Mouse (Mus musculus): ENCODE measurements around the gene Ehd1. TPM values are rescaled to one million over a fixed set of nuclear protein-coding genes. Genes with fewer than 3 reads are reported as not detected.

Gene Ehd1
- polyA plus RNA-seq, 1 experiment, result 81.0 TPM

DNA sequence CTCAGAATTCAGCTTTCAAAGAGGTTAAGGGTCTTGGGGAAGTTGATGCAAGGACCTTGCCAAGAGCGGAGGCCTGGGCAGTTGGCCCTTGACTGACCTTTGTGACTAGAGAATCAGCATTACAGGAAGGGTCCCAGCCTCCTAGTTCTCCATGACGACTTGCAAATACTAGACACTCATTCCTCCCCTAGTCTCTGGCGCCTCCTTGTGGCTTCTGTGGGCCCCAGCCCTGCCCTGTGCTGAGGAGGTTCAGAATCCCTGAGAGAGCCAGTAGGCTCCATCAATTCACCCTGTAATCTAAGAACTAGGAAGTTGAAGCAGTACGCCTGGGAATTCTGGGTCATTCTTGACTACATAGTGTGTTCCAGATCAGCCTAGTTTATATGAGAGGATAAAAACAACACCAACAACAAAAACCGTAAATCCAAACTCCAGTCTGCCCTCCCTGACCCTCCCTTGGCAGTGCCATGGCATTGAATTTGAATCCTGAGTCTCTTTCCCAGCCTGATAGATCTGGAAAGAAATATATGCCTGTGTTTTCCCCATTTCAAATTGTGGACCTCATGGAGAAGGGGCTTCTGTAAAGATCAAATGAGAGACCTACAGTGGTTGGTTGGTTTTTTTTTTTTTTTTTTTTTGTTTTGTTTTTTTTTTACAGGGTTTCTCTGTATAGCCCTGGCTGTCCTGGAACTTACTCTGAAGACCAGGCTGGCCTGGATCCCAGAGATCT is 28.4 kb downstream of the Ehd1 start:
- H3K27ac ChIP-seq (ENCODE audit: insufficient read depth, low read length), result no peak overlapping the region
- H3K9me3 ChIP-seq (replicated peaks; ENCODE audit: control insufficient read depth, insufficient read depth, low read length, poor library complexity, severe bottlenecking), result no peaks in the 10 kb centered on the region
- TF ChIP-seq CTCF (IDR thresholded peaks at IDR 0.05; ENCODE audit: low read depth, low read length) (peak; percentile 96), POLR2A (IDR thresholded peaks at IDR 0.05; ENCODE audit: insufficient read depth, low read length) (no peak), EP300 (IDR thresholded peaks at IDR 0.05; ENCODE audit: insufficient read depth, low read depth, low read length) (no peak)
- no peak overlapping the region for H3K4me3 ChIP-seq (ENCODE audit: low read depth, low read length)
- H3K9ac ChIP-seq (ENCODE audit: low read depth, poor library complexity, severe bottlenecking), result peak overlapping the region; percentile 16; the same call in 1 of the 2 replicates
- H3K27me3 ChIP-seq (ENCODE audit: control insufficient read depth, insufficient read depth, low read length, poor library complexity, severe bottlenecking), result no peaks in the 10 kb centered on the region
- peaks cover 8% of the 10 kb centered on the region for H3K36me3 ChIP-seq (ENCODE audit: control insufficient read depth, insufficient read depth, low read length, poor library complexity, severe bottlenecking)
- peaks cover 5% of the 10 kb centered on the region for H3K4me1 ChIP-seq (ENCODE audit: control insufficient read depth, insufficient read depth, low read length)

DNA sequence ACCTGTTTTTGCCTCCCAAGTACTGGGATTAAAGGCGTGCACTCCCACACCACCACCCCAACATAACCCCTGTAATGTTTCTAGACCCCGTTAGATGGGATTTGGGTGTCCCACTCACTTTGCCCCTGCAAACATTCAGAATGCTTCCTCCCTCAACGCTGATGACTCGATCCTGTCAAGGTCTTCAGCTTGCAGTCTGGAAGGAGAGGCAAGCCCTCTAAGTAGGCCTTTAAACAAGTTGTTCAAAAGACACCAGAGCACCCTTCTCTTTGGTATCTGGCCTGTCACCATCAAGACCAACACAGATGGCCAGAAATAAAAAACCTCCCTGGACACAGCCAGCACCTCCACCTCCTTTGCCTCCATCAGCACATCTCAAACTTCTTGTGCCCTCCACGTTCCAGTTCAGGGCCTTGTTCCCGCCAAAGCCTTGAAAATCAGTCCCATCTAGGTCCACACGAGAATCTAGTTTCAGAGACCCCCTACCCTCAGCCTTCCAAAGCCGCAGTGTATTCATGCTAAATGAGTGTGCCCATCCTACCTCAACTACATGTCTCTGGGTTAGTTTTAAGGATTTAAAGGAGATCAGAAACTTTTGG is 29.1 kb downstream of the Ehd1 start:
- peak overlapping the region; percentile 76 for H3K9ac ChIP-seq (ENCODE audit: low read depth, poor library complexity, severe bottlenecking)
- H3K27ac ChIP-seq (ENCODE audit: insufficient read depth, low read length), result no peak overlapping the region
- H3K36me3 ChIP-seq (ENCODE audit: control insufficient read depth, insufficient read depth, low read length, poor library complexity, severe bottlenecking), result peaks cover 15% of the 10 kb centered on the region
- no peak for TF ChIP-seq POLR2A (IDR thresholded peaks at IDR 0.05; ENCODE audit: insufficient read depth, low read length)
- TF ChIP-seq CTCF (IDR thresholded peaks at IDR 0.05; ENCODE audit: low read depth, low read length), result no peak
- TF ChIP-seq EP300 (IDR thresholded peaks at IDR 0.05; ENCODE audit: insufficient read depth, low read depth, low read length), result no peak
- peaks cover 2% of the 10 kb centered on the region for H3K4me1 ChIP-seq (ENCODE audit: control insufficient read depth, insufficient read depth, low read length)
- H3K4me3 ChIP-seq (ENCODE audit: low read depth, low read length), result peak overlapping the region; percentile 78
- no peaks in the 10 kb centered on the region for H3K27me3 ChIP-seq (ENCODE audit: control insufficient read depth, insufficient read depth, low read length, poor library complexity, severe bottlenecking)
- H3K9me3 ChIP-seq (replicated peaks; ENCODE audit: control insufficient read depth, insufficient read depth, low read length, poor library complexity, severe bottlenecking), result no peaks in the 10 kb centered on the region

DNA sequence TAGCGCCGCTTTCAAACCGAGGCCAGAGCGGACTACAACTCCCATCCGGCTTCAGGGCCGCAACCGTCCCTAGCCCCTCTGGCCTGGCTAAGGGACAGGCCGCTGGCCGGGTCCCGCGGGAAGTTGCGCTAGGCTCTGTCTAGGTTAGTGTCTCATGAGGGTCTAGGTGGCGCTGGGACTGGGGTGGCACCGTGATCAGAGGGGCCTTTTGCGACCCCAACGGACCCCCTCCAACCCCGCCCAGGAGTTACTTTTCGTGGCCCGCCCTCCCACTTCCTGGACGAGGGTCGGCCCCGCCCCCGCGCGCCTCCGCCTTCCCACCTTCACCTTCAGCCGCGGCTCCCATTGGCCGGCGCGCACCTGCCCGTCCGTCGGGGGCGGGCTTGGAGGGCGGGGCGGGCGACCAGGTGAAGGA is 29.6 kb downstream of the Ehd1 start, which contains the start of gene Cdc42bpg:
Gene Cdc42bpg (plus strand): TSS at position 320 of the 415 bp plus-strand sequence.
- Histone ChIP-seq H3K36me3 (ENCODE audit: control insufficient read depth, insufficient read depth, low read length, poor library complexity, severe bottlenecking) (peaks cover 20% of the 10 kb centered on the region), H3K9me3 (replicated peaks; ENCODE audit: control insufficient read depth, insufficient read depth, low read length, poor library complexity, severe bottlenecking) (no peaks in the 10 kb centered on the region), H3K27ac (ENCODE audit: insufficient read depth, low read length) (peak within 1 kb of the TSS; percentile 73), H3K27me3 (ENCODE audit: control insufficient read depth, insufficient read depth, low read length, poor library complexity, severe bottlenecking) (no peaks in the 10 kb centered on the region), H3K4me1 (ENCODE audit: control insufficient read depth, insufficient read depth, low read length) (no peaks in the 10 kb centered on the region), H3K4me3 (ENCODE audit: low read depth, low read length) (peak within 1 kb of the TSS; percentile 91), H3K9ac (ENCODE audit: low read depth, poor library complexity, severe bottlenecking) (peak within 1 kb of the TSS; percentile 76)
- TF ChIP-seq EP300 (IDR thresholded peaks at IDR 0.05; ENCODE audit: insufficient read depth, low read depth, low read length), result no peak
- no peak for TF ChIP-seq CTCF (IDR thresholded peaks at IDR 0.05; ENCODE audit: low read depth, low read length)
- no peak for TF ChIP-seq POLR2A (IDR thresholded peaks at IDR 0.05; ENCODE audit: insufficient read depth, low read length)

DNA sequence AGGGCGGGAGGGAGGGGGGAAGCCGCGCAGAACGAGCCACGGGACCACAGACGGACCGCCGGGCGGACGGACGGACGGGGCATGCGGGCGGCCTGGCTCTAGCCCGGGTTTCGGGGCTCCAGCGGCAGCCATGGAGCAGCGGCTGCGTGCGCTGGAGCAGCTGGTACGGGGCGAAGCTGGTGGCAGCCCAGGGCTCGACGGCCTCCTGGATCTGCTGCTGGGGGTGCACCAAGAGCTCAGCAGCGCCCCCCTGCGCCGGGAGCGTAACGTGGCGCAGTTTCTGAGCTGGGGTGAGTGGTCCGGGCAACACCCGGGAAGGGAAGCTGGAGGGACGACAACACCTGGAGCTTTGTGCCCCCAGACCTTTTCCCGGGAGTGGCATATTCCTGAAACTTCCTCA is 30.1 kb downstream of the Ehd1 start:
- Histone ChIP-seq H3K27ac (ENCODE audit: insufficient read depth, low read length) (peak overlapping the region; percentile 73), H3K9me3 (replicated peaks; ENCODE audit: control insufficient read depth, insufficient read depth, low read length, poor library complexity, severe bottlenecking) (no peaks in the 10 kb centered on the region), H3K9ac (ENCODE audit: low read depth, poor library complexity, severe bottlenecking) (peak overlapping the region; percentile 76), H3K36me3 (ENCODE audit: control insufficient read depth, insufficient read depth, low read length, poor library complexity, severe bottlenecking) (peaks cover 24% of the 10 kb centered on the region), H3K4me1 (ENCODE audit: control insufficient read depth, insufficient read depth, low read length) (no peaks in the 10 kb centered on the region), H3K27me3 (ENCODE audit: control insufficient read depth, insufficient read depth, low read length, poor library complexity, severe bottlenecking) (no peaks in the 10 kb centered on the region), H3K4me3 (ENCODE audit: low read depth, low read length) (peak overlapping the region; percentile 91)
- TF ChIP-seq POLR2A (IDR thresholded peaks at IDR 0.05; ENCODE audit: insufficient read depth, low read length), result no peak
- TF ChIP-seq EP300 (IDR thresholded peaks at IDR 0.05; ENCODE audit: insufficient read depth, low read depth, low read length), result no peak
- TF ChIP-seq CTCF (IDR thresholded peaks at IDR 0.05; ENCODE audit: low read depth, low read length), result peak; percentile 72

DNA sequence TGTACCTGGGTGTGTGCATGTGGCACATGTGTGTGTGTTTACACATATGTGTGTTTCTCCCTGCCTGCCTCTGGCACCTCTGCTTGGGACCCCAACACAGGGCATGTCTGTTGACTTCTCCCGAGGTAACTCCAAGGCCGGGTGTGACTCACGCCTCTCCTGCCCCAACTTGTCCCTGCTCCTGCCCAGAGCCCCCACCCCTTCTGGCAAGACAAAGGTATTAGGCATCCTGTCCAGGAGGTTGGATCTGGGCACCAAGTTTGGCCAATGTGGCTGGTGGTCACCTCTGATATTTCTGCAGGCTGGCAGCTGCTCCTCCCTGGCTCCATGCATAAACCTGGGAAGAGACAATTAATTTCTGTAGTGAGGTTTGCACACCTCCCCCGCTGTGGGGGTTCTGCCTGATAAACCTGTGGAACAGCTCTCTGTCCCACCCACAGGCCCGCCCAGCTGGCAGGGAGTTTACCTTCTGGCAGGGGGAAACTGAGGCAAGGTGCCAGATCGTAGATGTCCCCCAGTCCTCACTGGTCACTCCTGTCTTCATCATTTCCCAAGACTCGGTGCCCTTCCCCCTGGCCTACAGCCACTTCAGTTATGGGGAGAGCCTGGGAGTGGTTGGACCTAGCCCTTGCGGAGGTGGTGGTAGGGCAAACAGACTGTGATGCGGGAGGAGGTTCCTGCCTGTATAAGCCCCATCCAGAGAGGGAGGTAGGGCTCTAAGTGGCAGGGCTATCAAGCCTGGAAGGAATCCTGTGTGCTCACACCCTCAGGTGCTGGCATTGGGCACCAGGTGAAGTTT is 31.4 kb downstream of the Ehd1 start:
- no peaks in the 10 kb centered on the region for H3K4me1 ChIP-seq (ENCODE audit: control insufficient read depth, insufficient read depth, low read length)
- H3K36me3 ChIP-seq (ENCODE audit: control insufficient read depth, insufficient read depth, low read length, poor library complexity, severe bottlenecking), result peaks cover 35% of the 10 kb centered on the region
- peak overlapping the region; percentile 73; the same call in 1 of the 2 replicates for H3K27ac ChIP-seq (ENCODE audit: insufficient read depth, low read length)
- peak overlapping the region; percentile 91 for H3K4me3 ChIP-seq (ENCODE audit: low read depth, low read length)
- peak overlapping the region; percentile 76 for H3K9ac ChIP-seq (ENCODE audit: low read depth, poor library complexity, severe bottlenecking)
- TF ChIP-seq EP300 (IDR thresholded peaks at IDR 0.05; ENCODE audit: insufficient read depth, low read depth, low read length) (no peak), POLR2A (IDR thresholded peaks at IDR 0.05; ENCODE audit: insufficient read depth, low read length) (no peak), CTCF (IDR thresholded peaks at IDR 0.05; ENCODE audit: low read depth, low read length) (no peak)
- no peaks in the 10 kb centered on the region for H3K27me3 ChIP-seq (ENCODE audit: control insufficient read depth, insufficient read depth, low read length, poor library complexity, severe bottlenecking)
- H3K9me3 ChIP-seq (replicated peaks; ENCODE audit: control insufficient read depth, insufficient read depth, low read length, poor library complexity, severe bottlenecking), result no peaks in the 10 kb centered on the region
